Mouse (Mus musculus): ENCODE measurements around the gene Obp2b.
A peak's percentile ranks its signal among the peaks of the same experiment; 100 is the strongest.
"Not testable (repeated sequence)": the region's sequence is repeated elsewhere in the genome, so short reads cannot be mapped to it uniquely, and the experiment has no call there.

The Obp2b gene

GRCm38 (mm10) chr2:25736709-25737108, at the start of gene Obp2b:
Gene Obp2b (plus strand): TSS chr2:25737009.
- not testable (repeated sequence) for DNase-seq

GRCm38 (mm10) chr2:25694605-25695004, 42.2 kb upstream of the Obp2b start:
- DNase-seq, result peak; percentile 60

- DNase-seq, result no peak
These were observed 39.9 kb upstream of the Obp2b start for GRCm38 (mm10) chr2:25696951-25697350.

- no peak for DNase-seq
These were observed 38.1 kb upstream of the Obp2b start for GRCm38 (mm10) chr2:25698696-25699095.

- DNase-seq, result not testable (repeated sequence)
These were observed 37.1 kb upstream of the Obp2b start, which contains the start of gene Obp2a for GRCm38 (mm10) chr2:25699743-25700142. Gene Obp2a (plus strand): TSS chr2:25700043.

GRCm38 (mm10) chr2:25701001-25701400, 35.8 kb upstream of the Obp2b start:
- DNase-seq, result no peak

- no peak for DNase-seq
These were observed 33.1 kb upstream of the Obp2b start for GRCm38 (mm10) chr2:25703706-25704105.

GRCm38 (mm10) chr2:25706643-25707481, 29.9 kb upstream of the Obp2b start, which contains the start of gene Bmyc:
Gene Bmyc (plus strand): TSS chr2:25706739.
- DNase-seq, result peak; percentile 85

- DNase-seq, result peak; percentile 30
These were observed 28.7 kb upstream of the Obp2b start for GRCm38 (mm10) chr2:25708121-25708520.

GRCm38 (mm10) chr2:25709056-25709455, 27.8 kb upstream of the Obp2b start:
- not testable (repeated sequence) for DNase-seq

GRCm38 (mm10) chr2:25709791-25710190, 27.0 kb upstream of the Obp2b start:
- not testable (repeated sequence) for DNase-seq

- not testable (repeated sequence) for DNase-seq
These were observed 25.2 kb upstream of the Obp2b start for GRCm38 (mm10) chr2:25711641-25712040.

- DNase-seq, result no peak
These were observed 19.6 kb upstream of the Obp2b start for GRCm38 (mm10) chr2:25717222-25717621.

GRCm38 (mm10) chr2:25733199-25733930, 3.4 kb upstream of the Obp2b start:
- DNase-seq, result no peak

GRCm38 (mm10) chr2:25741671-25742070, 4.9 kb downstream of the Obp2b start:
- DNase-seq, result no peak

- DNase-seq, result no peak
These were observed 17.4 kb downstream of the Obp2b start for GRCm38 (mm10) chr2:25754201-25754600.

- no peak for DNase-seq
These were observed 21.3 kb downstream of the Obp2b start for GRCm38 (mm10) chr2:25758064-25758625.

GRCm38 (mm10) chr2:25765269-25765668, 28.5 kb downstream of the Obp2b start, which contains the start of gene Lcn3:
Gene Lcn3 (plus strand): TSS chr2:25765569.
- no peak for DNase-seq

- DNase-seq, result no peak
These were observed 31.0 kb downstream of the Obp2b start for GRCm38 (mm10) chr2:25767764-25768163.

GRCm38 (mm10) chr2:25773507-25773906, 36.7 kb downstream of the Obp2b start:
- no peak for DNase-seq

GRCm38 (mm10) chr2:25774640-25775039, 37.8 kb downstream of the Obp2b start:
- DNase-seq, result no peak

- no peak for DNase-seq
These were observed 39.2 kb downstream of the Obp2b start for GRCm38 (mm10) chr2:25775991-25776390.

GRCm38 (mm10) chr2:25776717-25777116, 39.9 kb downstream of the Obp2b start, which contains the start of gene Lcn11:
Gene Lcn11 (plus strand): TSS chr2:25777017.
- DNase-seq, result no peak
